Mouse (Mus musculus) adrenal gland, adult 18-20 months (tissue): ENCODE data around the gene Mrpl44. TPM values are rescaled to one million over a fixed set of nuclear protein-coding genes. Genes with fewer than 3 reads are reported as not detected.

ENCODE experiments used
- DNase-seq, 2 experiments: peaks; one replicate each; pipeline ENCODE4 v3.0.0; 2021 to 2022; ENCODE audit warnings: low spot score in 2 of 2
- long read RNA-seq, 2 experiments: library from polyadenylated mRNA; stranded (forward); transcript quantifications; one replicate each; pipeline ENCODE4 v2.0.0; 2021
- total RNA-seq, 2 experiments: library from RNA; stranded (reverse); gene quantifications; 1 replicate in 1 of 2; 2 replicates in 1 of 2; pipeline ENCODE4 v1.2.3; 2021

Gene Mrpl44
- total RNA-seq: 10 to 100 TPM; 43.3 to 54.9 TPM
- long read RNA-seq, experiment 1, transcript Mrpl44-201 (4 exons, 1,424 nt): major isoform, 15 of 17 reads
- long read RNA-seq, experiment 1, partial matches to known transcripts: 1 of 17 reads
- long read RNA-seq, experiment 1, other reads (novel, unspliced or antisense): 1 of 17 reads
- long read RNA-seq, experiment 2, transcript Mrpl44-201 (4 exons, 1,424 nt): major isoform, 53 of 63 reads
- long read RNA-seq, experiment 2, partial matches to known transcripts: 8 of 63 reads
- long read RNA-seq, experiment 2, other reads (novel, unspliced or antisense): 2 of 63 reads

GRCm38 (mm10) chr1:79775927-79776458 is at the start of gene Mrpl44, which contains the start of gene Wdfy1:
TSS of gene Mrpl44 (plus strand) at chr1:79776018.
TSS of gene Wdfy1 (minus strand) at chr1:79776143.
- peak; percentile 98 for DNase-seq

GRCm38 (mm10) chr1:79734794-79735193 is 41.0 kb upstream of the Mrpl44 start:
- no peak for DNase-seq

- no peak for DNase-seq
Measured at GRCm38 (mm10) chr1:79736408-79736807, 39.4 kb upstream of the Mrpl44 start.

GRCm38 (mm10) chr1:79739726-79740125 is 36.1 kb upstream of the Mrpl44 start:
- no peak for DNase-seq

GRCm38 (mm10) chr1:79741002-79741401 is 34.8 kb upstream of the Mrpl44 start:
- DNase-seq: no peak

- no peak for DNase-seq
Measured at GRCm38 (mm10) chr1:79742949-79743348, 32.9 kb upstream of the Mrpl44 start.

GRCm38 (mm10) chr1:79743385-79743784 is 32.4 kb upstream of the Mrpl44 start:
- DNase-seq: no peak

GRCm38 (mm10) chr1:79746056-79746455 is 29.8 kb upstream of the Mrpl44 start:
- no peak for DNase-seq

GRCm38 (mm10) chr1:79751186-79751585 is 24.6 kb upstream of the Mrpl44 start:
- DNase-seq: no peak

- DNase-seq: no peak
Measured at GRCm38 (mm10) chr1:79752015-79752695, 23.7 kb upstream of the Mrpl44 start.

GRCm38 (mm10) chr1:79752714-79753340 is 23.0 kb upstream of the Mrpl44 start:
- no peak for DNase-seq

- no peak for DNase-seq
Measured at GRCm38 (mm10) chr1:79753456-79753855, 22.4 kb upstream of the Mrpl44 start.

- DNase-seq: no peak
Measured at GRCm38 (mm10) chr1:79754936-79755335, 20.9 kb upstream of the Mrpl44 start.

GRCm38 (mm10) chr1:79755376-79755775 is 20.4 kb upstream of the Mrpl44 start:
- DNase-seq: no peak

GRCm38 (mm10) chr1:79756417-79756816 is 19.4 kb upstream of the Mrpl44 start:
- DNase-seq: no peak

- DNase-seq: no peak
Measured at GRCm38 (mm10) chr1:79757161-79757560, 18.7 kb upstream of the Mrpl44 start.

GRCm38 (mm10) chr1:79757597-79757996 is 18.2 kb upstream of the Mrpl44 start:
- no peak for DNase-seq

- no peak for DNase-seq
Measured at GRCm38 (mm10) chr1:79759006-79759405, 16.8 kb upstream of the Mrpl44 start.

- no peak for DNase-seq
Measured at GRCm38 (mm10) chr1:79759436-79759972, 16.3 kb upstream of the Mrpl44 start.

- DNase-seq: peak in 1 of 2 experiments; percentile 32
Measured at GRCm38 (mm10) chr1:79760656-79761055, 15.2 kb upstream of the Mrpl44 start.

- DNase-seq: peak; percentile 80 to 83
Measured at GRCm38 (mm10) chr1:79761106-79761916, 14.5 kb upstream of the Mrpl44 start.
